Mouse (Mus musculus): ENCODE results near the gene Asic2. TPM values are rescaled to one million over a fixed set of nuclear protein-coding genes. Genes with fewer than 3 reads are reported as not detected.

Asic2 gene
- polyA plus RNA-seq, 1 experiment from 2014 or later: 0.47 TPM

DNA sequence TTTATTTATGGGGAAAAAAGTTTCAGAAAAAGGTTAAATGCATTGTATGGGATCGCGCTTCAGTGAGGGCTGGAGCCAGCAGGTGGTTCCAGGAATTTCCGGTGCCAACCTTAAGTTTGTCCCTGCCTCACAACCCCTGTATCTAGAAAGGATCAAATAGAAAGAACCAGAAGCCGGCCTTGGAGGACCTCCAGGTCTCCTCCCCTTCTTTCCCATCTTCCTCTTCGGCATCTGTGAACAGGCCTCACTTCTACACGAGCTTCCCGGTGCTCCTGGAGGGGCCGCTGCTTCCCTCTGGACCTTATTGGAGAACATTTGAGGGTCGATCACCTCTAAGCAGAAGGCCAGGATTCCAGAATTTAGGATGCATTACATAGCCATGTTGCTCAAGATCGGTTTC, 1064.8 kb downstream of the Asic2 start:
- Histone ChIP-seq H3K36me3 (ENCODE audit: control insufficient read depth, insufficient read depth, low read length) (no peaks in the 10 kb centered on the region), H3K9me3 (ENCODE audit: control insufficient read depth, low read length) (no peaks in the 10 kb centered on the region), H3K4me1 (replicated peaks; ENCODE audit: control insufficient read depth, insufficient read depth) (no peaks in the 10 kb centered on the region), H3K4me2 (replicated peaks; ENCODE audit: low read depth) (no peak overlapping the region), H3K27ac (replicated peaks) (no peak overlapping the region), H3K27me3 (ENCODE audit: control insufficient read depth, insufficient read depth, low read length) (no peaks in the 10 kb centered on the region), H3K9ac (ENCODE audit: low read length) (no peak overlapping the region), H3K4me3 (ENCODE audit: low read depth, low read length) (no peak overlapping the region)
- ATAC-seq (ENCODE audit: low FRiP score, low TSS enrichment) (no peak), DNase-seq (ENCODE audit: low spot score) (no peak)
- WGBS: 93% methylated on average over 10 of the region's 10 CpGs
- no peak for TF ChIP-seq CTCF (IDR thresholded peaks at IDR 0.05; ENCODE audit: low read depth)
- no peak for TF ChIP-seq EP300 (optimal IDR thresholded peaks at IDR 0.05)

DNA sequence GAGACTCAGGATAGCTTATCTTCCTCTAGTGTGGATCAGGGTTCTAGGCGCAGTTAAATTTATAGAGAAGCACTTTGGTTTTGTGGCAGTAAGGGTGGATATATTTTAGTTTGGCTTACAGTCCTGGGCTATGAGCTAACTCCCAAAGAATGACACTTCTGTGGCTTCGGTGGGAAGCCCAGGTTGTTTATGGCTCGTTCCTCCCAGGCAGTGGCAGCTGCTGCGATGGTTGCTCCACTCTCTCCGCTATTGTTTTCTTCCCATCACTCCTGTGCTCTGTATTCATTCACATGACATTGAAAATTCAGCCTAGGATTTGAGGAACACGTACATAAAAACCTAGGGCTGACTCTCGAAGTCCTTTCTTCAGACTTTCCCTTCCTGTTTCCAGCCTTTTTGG, 1065.6 kb downstream of the Asic2 start:
- no peaks in the 10 kb centered on the region for H3K27me3 ChIP-seq (ENCODE audit: control insufficient read depth, insufficient read depth, low read length)
- DNase-seq (ENCODE audit: low spot score) (no peak), ATAC-seq (ENCODE audit: low FRiP score, low TSS enrichment) (no peak)
- no peak overlapping the region for H3K27ac ChIP-seq (replicated peaks)
- H3K4me2 ChIP-seq (replicated peaks; ENCODE audit: low read depth): no peak overlapping the region
- no peak for TF ChIP-seq EP300 (optimal IDR thresholded peaks at IDR 0.05)
- no peak for TF ChIP-seq CTCF (IDR thresholded peaks at IDR 0.05; ENCODE audit: low read depth)
- H3K4me1 ChIP-seq (replicated peaks; ENCODE audit: control insufficient read depth, insufficient read depth): no peaks in the 10 kb centered on the region
- H3K9me3 ChIP-seq (ENCODE audit: control insufficient read depth, low read length): no peaks in the 10 kb centered on the region
- WGBS: 52% methylated on average over 7 of the region's 7 CpGs
- H3K9ac ChIP-seq (ENCODE audit: low read length): no peak overlapping the region
- no peaks in the 10 kb centered on the region for H3K36me3 ChIP-seq (ENCODE audit: control insufficient read depth, insufficient read depth, low read length)
- H3K4me3 ChIP-seq (ENCODE audit: low read depth, low read length): no peak overlapping the region

DNA sequence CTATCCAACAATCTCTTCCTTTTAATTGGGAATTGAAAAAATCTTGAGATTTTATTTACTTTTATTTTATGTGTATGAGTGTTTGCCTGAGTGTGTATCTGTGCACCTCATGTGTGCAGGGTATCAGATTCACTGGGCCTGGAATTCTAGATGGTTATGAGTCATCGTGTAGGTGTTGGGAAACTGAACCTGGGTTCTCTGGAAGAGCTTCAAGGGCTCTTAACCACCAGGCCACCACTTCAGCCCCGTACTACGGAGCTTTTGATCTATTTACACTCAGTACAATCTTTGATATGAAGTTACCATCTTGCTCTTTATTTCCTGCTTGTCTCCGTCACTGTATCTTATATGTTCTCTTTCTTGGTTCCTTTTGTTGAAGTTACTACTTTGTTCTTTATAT, 1067.7 kb downstream of the Asic2 start:
- DNase-seq (ENCODE audit: low spot score) (no peak), ATAC-seq (ENCODE audit: low FRiP score, low TSS enrichment) (no peak)
- no peak for TF ChIP-seq EP300 (optimal IDR thresholded peaks at IDR 0.05)
- no peak for TF ChIP-seq CTCF (IDR thresholded peaks at IDR 0.05; ENCODE audit: low read depth)
- WGBS: 75% methylated on average over 4 of the region's 4 CpGs
- Histone ChIP-seq H3K4me1 (replicated peaks; ENCODE audit: control insufficient read depth, insufficient read depth) (no peaks in the 10 kb centered on the region), H3K9ac (ENCODE audit: low read length) (no peak overlapping the region), H3K27ac (replicated peaks) (no peak overlapping the region), H3K36me3 (ENCODE audit: control insufficient read depth, insufficient read depth, low read length) (no peaks in the 10 kb centered on the region), H3K4me2 (replicated peaks; ENCODE audit: low read depth) (no peak overlapping the region), H3K4me3 (ENCODE audit: low read depth, low read length) (no peak overlapping the region), H3K27me3 (ENCODE audit: control insufficient read depth, insufficient read depth, low read length) (no peaks in the 10 kb centered on the region), H3K9me3 (ENCODE audit: control insufficient read depth, low read length) (no peaks in the 10 kb centered on the region)

DNA sequence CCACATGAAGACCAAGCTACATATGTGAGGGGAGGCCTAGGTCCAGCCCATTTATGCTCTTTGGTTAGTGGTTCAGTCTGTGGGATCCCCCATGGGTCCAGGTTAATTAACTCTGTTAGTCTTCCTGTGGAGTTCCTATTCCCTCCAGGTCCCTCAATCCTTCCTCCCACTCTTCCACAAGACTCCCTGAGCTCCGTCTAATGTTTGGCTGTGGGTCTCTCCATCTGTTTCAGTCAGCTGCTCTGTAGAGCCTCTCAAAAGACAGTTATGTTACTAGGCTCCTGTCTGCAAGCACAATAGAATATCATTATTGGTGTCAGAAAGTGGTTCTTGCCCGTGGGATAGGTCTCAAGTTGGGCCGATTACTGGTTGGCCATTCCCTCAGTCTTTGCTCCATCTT, 1072.4 kb downstream of the Asic2 start:
- DNase-seq (ENCODE audit: low spot score) (no peak), ATAC-seq (ENCODE audit: low FRiP score, low TSS enrichment) (no peak)
- Histone ChIP-seq H3K36me3 (ENCODE audit: control insufficient read depth, insufficient read depth, low read length) (no peaks in the 10 kb centered on the region), H3K4me2 (replicated peaks; ENCODE audit: low read depth) (no peak overlapping the region), H3K9me3 (ENCODE audit: control insufficient read depth, low read length) (no peaks in the 10 kb centered on the region), H3K4me1 (replicated peaks; ENCODE audit: control insufficient read depth, insufficient read depth) (no peaks in the 10 kb centered on the region), H3K27me3 (ENCODE audit: control insufficient read depth, insufficient read depth, low read length) (no peaks in the 10 kb centered on the region), H3K9ac (ENCODE audit: low read length) (no peak overlapping the region), H3K27ac (replicated peaks) (no peak overlapping the region), H3K4me3 (ENCODE audit: low read depth, low read length) (no peak overlapping the region)
- 92% methylated on average over 3 of the region's 3 CpGs for WGBS
- TF ChIP-seq EP300 (optimal IDR thresholded peaks at IDR 0.05) (no peak), CTCF (IDR thresholded peaks at IDR 0.05; ENCODE audit: low read depth) (no peak)

DNA sequence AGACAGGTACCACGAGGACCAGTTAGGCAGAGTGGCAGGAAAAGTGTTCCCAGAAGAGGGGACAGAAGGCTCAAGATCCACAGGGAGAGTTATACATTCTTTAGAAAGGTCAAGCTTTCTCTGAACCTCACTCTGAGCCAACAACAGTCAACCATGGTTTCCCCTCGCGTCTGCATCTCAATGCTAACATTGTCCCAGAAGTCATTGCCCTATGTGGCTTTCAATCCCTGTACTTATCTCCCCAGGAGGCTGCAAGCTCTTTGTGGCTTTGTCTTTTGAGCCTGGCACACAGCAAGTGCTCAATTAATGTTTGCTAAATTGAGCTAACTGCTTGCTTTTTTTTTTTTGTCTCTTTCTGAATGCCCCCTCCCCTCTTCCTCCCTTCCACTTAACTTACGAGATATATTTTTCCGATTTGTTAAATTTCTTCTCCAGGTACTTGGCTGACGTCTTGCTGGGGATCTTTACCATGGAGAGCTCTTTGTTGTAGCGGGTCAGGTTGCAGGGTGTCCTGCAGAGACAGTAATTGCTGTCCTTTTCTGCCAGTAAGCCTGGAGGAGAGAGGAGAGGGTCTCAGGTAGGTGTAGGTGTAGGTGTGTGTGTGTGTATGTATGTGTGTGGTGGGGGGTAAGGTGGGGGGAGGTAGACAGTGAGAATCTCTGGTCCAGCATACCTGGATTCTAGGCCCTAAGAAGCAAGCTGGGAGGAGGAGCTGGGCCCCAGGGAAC, 1078.8 kb downstream of the Asic2 start:
- H3K9me3 ChIP-seq (ENCODE audit: control insufficient read depth, low read length): no peaks in the 10 kb centered on the region
- DNase-seq (ENCODE audit: low spot score): no peak
- no peak overlapping the region for H3K4me2 ChIP-seq (replicated peaks; ENCODE audit: low read depth)
- no peak for TF ChIP-seq CTCF (IDR thresholded peaks at IDR 0.05; ENCODE audit: low read depth)
- 15% methylated on average over 7 of the region's 7 CpGs for WGBS
- no peak overlapping the region for H3K4me3 ChIP-seq (ENCODE audit: low read depth, low read length)
- H3K9ac ChIP-seq (ENCODE audit: low read length): no peak overlapping the region
- H3K4me1 ChIP-seq (replicated peaks; ENCODE audit: control insufficient read depth, insufficient read depth): no peaks in the 10 kb centered on the region
- no peaks in the 10 kb centered on the region for H3K36me3 ChIP-seq (ENCODE audit: control insufficient read depth, insufficient read depth, low read length)
- no peaks in the 10 kb centered on the region for H3K27me3 ChIP-seq (ENCODE audit: control insufficient read depth, insufficient read depth, low read length)
- no peak overlapping the region for H3K27ac ChIP-seq (replicated peaks)
- ATAC-seq (ENCODE audit: low FRiP score, low TSS enrichment): no peak

DNA sequence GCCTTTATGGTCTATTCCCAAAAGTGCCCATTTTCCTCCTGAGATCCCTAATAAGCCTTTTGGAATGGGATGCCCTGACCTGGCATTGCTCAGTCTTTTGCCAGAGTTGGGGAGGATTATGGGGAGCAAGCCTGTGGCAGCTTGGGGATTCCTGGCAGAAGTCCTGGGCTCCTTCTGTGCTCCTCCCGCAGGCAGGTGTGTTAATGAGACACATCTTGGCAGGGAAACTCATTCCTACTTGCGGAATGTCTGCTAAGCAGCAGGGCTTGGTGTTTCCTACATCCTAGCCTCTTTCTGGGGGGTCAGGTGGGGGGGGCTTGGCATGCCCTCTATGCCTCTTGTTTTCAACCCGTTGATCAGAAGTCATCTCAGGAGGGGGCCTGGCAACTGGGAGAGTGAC, 1081.2 kb downstream of the Asic2 start:
- TF ChIP-seq EP300 (optimal IDR thresholded peaks at IDR 0.05): no peak
- no peak for TF ChIP-seq CTCF (IDR thresholded peaks at IDR 0.05; ENCODE audit: low read depth)
- no peak overlapping the region for H3K4me2 ChIP-seq (replicated peaks; ENCODE audit: low read depth)
- DNase-seq (ENCODE audit: low spot score) (no peak), ATAC-seq (ENCODE audit: low FRiP score, low TSS enrichment) (no peak)
- no peak overlapping the region for H3K27ac ChIP-seq (replicated peaks)
- no peak overlapping the region for H3K4me3 ChIP-seq (ENCODE audit: low read depth, low read length)
- no peaks in the 10 kb centered on the region for H3K36me3 ChIP-seq (ENCODE audit: control insufficient read depth, insufficient read depth, low read length)
- no peak overlapping the region for H3K9ac ChIP-seq (ENCODE audit: low read length)
- no peaks in the 10 kb centered on the region for H3K27me3 ChIP-seq (ENCODE audit: control insufficient read depth, insufficient read depth, low read length)
- H3K4me1 ChIP-seq (replicated peaks; ENCODE audit: control insufficient read depth, insufficient read depth): no peaks in the 10 kb centered on the region
- WGBS: 52% methylated on average over 3 of the region's 3 CpGs
- no peaks in the 10 kb centered on the region for H3K9me3 ChIP-seq (ENCODE audit: control insufficient read depth, low read length)

Data from stomach, postnatal 0 days (tissue).